Mouse (Mus musculus) olfactory bulb, adult 2 months (tissue): Measurements from ENCODE around the gene Specc1. TPM values are rescaled to one million over a fixed set of nuclear protein-coding genes. Genes with fewer than 3 reads are reported as not detected.
"Not testable (repeated sequence)": the region's sequence is repeated elsewhere in the genome, so short reads cannot be mapped to it uniquely, and the experiment has no call there.

Experiments
- H3K27ac ChIP-seq: fragments of 200-500 bp; 2 replicates; pipeline ENCODE4 v1.5.1; 2012; ENCODE audit warnings: low read depth, low read length; ENCODE audit not compliant: insufficient read depth
- H3K4me1 ChIP-seq: fragments of 200-500 bp; 2 replicates; pipeline ENCODE4 v1.6.1; 2012; ENCODE audit warnings: low read length; ENCODE audit not compliant: control insufficient read depth, insufficient read depth
- H3K4me3 ChIP-seq: fragments of 200-500 bp; 2 replicates; pipeline ENCODE4 v1.5.1; 2012; ENCODE audit warnings: mild to moderate bottlenecking, low read depth, low read length, moderate library complexity; ENCODE audit not compliant: insufficient read depth
- CTCF ChIP-seq: fragments of 200-500 bp; IDR thresholded peaks from 2 replicates; pipeline ENCODE4 v1.5.1; 2012; ENCODE audit warnings: low read depth, mild to moderate bottlenecking, low read length, moderate library complexity; ENCODE audit not compliant: insufficient read depth
- POLR2A ChIP-seq: fragments of 200-500 bp; IDR thresholded peaks from 2 replicates; pipeline ENCODE4 v1.6.1; 2012; ENCODE audit warnings: mild to moderate bottlenecking, low read depth, low read length, moderate library complexity; ENCODE audit not compliant: insufficient read depth
- WGBS: fragments of 180-500 bp; shearing (Covaris S2); methylation state at CpG from one replicate; pipeline ENCODE4 v1.1.7; 2018; 5-methylcytosine and 5-hydroxymethylcytosine counted together
- polyA plus RNA-seq: library from polyadenylated mRNA; stranded (reverse); fragments of >200 nt; gene quantifications from 2 replicates; pipeline ENCODE4 v1.2.4, GENCODE M21; 2012; ENCODE audit warnings: low replicate concordance; ENCODE audit not compliant: missing spikeins, insufficient read depth, insufficient read length

The Specc1 gene
- polyA plus RNA-seq, 1 experiment, result not detected

DNA sequence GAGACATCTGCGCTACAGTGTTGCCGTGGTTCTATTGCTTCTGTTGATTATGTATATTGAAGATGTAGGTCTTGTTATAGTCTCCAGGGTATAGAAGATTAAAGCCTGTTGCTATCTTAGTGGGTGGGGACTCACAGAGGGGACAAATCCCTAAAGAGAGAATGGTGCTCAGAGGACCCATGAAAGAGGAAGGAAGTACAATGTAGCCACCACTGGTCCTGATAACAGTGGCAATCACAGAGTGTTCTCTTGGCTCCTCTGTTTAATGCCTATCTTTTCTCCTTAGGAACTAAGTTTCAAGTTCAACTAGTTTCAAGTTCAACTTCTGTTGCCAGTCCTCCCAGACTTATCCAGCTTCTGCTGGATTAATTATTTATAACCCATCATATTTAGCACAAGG lies 13.7 kb upstream of the Specc1 start:
- Histone ChIP-seq H3K27ac (no peak overlapping the region), H3K4me1 (no peaks in the 10 kb centered on the region), H3K4me3 (no peak overlapping the region)
- 75% methylated on average over 2 of the region's 2 CpGs for WGBS
- TF ChIP-seq POLR2A, result no peak
- no peak for TF ChIP-seq CTCF

DNA sequence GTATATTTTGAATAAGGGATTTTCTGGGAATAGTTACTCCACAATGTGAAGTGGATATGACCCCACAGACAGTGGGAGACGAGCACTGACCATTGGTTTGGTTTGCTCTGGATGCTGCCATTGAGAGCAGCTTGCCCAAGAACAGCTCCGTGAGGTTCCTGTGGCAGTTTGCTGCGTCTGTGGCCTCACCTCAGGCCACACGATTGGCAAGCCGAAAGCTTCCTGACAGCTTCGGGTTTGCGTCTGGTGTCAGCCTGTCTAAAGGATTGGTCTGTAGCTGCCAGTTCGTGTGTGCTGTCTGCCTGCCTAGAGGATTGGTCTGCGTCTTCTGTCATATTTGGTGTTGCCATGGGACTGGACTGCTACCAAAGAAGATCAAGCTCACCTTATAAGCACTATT lies 12.1 kb upstream of the Specc1 start:
- H3K4me1 ChIP-seq, result no peaks in the 10 kb centered on the region
- no peak overlapping the region for H3K27ac ChIP-seq
- TF ChIP-seq CTCF, result no peak
- no peak for TF ChIP-seq POLR2A
- H3K4me3 ChIP-seq, result no peak overlapping the region
- 91% methylated on average over 9 of the region's 9 CpGs for WGBS

DNA sequence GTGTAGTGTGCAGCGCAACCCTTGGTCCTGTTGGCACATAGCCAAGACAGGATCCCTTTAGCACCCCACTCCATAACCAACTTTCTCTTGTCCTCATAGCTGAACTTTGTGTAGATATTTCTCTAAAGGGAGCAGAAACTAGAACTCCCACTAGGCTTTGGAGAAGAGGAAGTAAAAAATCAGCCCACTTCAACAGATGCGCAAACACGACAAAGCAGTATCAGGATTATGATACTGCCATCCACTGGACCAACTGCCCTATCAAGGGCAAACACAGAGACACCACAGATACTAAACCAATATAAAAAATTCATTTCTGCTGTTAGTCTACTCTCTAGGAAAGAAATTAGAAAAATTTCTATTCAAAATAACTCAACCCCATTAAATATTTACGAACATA lies 10.0 kb upstream of the Specc1 start:
- no peak overlapping the region for H3K27ac ChIP-seq
- H3K4me3 ChIP-seq, result no peak overlapping the region
- no peak for TF ChIP-seq POLR2A
- TF ChIP-seq CTCF, result no peak
- no peaks in the 10 kb centered on the region for H3K4me1 ChIP-seq
- WGBS, result 95% methylated on average over 4 of the region's 4 CpGs

DNA sequence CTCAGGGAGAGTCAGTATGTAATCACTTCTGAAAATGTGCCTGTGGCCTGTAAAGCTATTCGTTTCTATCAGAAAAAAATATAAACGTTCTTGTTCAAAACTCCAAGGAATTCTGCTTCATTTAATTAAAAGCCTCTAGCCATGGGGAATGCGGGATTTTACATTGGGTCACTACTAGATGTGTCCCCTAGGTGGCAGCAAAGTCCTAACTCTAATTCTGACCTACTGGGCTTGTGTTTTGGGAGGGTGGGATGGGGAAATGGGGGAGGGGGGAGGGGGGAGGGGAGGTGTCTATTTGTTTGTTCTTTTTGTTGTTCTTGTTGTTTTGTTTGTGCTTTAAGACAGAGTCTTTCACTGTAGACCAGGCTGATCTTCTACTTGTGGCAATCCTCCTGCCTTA lies 7.2 kb upstream of the Specc1 start:
- 3% methylated on average over 3 of the region's 3 CpGs for WGBS
- Histone ChIP-seq H3K4me3 (no peak overlapping the region), H3K4me1 (no peaks in the 10 kb centered on the region), H3K27ac (no peak overlapping the region)
- no peak for TF ChIP-seq POLR2A
- TF ChIP-seq CTCF, result no peak

DNA sequence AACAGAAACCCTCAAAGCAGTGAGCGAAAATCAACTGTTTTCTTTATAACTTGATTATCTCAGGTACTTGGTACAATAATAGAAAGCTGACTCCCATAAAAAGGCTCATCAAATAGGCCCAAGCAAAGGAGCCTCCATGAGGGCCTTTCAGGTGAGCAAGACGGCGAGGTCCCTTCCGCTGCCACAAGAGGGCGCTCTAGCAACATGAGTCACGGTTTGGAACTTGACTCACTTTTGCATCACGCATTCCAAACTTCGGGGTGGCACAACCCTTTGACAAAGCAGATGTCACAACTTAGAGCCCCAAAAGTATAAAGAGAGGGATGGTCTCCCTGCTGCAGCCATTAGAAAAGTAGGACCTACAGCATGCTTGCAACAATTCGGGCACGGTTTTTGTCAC lies 5.9 kb upstream of the Specc1 start:
- no peak overlapping the region for H3K27ac ChIP-seq
- H3K4me1 ChIP-seq, result no peaks in the 10 kb centered on the region
- H3K4me3 ChIP-seq, result no peak overlapping the region
- TF ChIP-seq POLR2A, result no peak
- peak; percentile 87 for TF ChIP-seq CTCF
- 18% methylated on average over 10 of the region's 10 CpGs for WGBS

DNA sequence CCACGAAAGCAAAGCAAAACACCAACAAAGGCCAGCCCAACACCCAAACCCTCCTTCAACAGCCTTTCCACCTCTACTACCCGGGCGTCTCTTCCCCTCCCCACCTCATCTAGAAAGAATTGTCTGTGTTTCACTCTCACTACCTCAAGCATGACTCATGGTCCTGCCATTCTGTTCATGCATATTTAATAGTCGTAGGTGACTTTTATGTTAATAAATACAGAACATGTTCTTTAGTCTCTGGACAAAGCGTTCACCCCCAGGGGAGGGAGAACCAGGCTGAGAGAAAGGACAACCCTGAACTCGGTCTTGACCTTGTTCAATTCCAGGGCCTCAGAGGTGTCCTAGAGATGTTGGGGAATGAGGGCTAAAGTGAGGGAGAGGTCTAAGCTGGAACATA lies 1.4 kb upstream of the Specc1 start:
- TF ChIP-seq CTCF, result no peak
- TF ChIP-seq POLR2A, result no peak
- Histone ChIP-seq H3K4me1 (0 out of 2 replicates have a peak, but pooled peaks cover 3% of the 10 kb centered on the region), H3K27ac (no peak overlapping the region), H3K4me3 (no peak overlapping the region)
- 66% methylated on average over 6 of the region's 6 CpGs for WGBS

DNA sequence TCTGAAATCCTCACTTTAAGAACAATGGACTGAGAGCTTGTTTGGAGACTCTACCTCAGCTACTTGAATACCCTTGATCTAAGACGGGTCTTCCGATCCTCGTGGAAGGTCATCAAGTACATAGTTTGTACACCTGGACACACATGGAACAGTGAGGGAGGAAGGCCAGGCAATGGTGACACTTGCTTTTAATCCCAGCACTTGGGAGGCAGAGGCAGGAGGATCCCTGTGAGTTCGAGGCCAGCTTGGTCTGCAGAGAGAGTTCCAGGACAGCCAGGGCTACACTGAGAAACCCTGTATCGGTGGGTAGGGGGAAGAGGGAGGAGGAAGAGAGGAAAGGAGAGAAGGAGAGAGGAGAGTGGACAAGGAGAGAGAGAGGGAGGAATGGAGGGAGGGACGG lies 612 bp upstream of the Specc1 start:
- 86% methylated on average over 6 of the region's 6 CpGs for WGBS
- Histone ChIP-seq H3K4me1 (0 out of 2 replicates have a peak, but pooled peaks cover 3% of the 10 kb centered on the region), H3K27ac (no peak overlapping the region), H3K4me3 (no peak overlapping the region)
- TF ChIP-seq CTCF (no peak), POLR2A (no peak)

DNA sequence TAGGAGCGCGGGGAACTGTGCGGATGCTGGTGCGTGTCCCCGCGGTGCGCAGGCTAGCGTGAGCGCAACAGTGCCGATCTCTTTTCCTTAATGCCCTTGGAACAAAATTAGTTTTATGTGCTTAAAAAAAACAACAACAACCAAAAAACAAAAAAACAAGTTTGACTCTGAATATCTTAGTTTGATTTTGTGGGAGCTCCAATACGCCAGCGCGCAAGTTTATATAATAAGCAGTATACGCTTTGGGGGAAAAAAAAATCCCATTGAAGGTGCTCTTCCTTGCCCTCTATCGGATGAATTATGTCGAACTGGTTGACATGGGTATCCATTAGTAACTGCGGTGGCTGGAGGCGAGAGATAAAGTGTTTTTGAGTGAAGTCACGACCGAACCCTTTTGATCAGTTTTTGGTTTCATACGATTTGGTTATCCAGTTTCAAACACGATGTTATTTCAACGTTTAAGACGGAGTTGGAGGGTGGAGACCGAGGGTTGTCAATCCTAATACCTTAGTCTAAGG lies 792 bp downstream of the Specc1 start:
- no peak overlapping the region for H3K27ac ChIP-seq
- H3K4me1 ChIP-seq, result 0 out of 2 replicates have a peak, but pooled peaks cover 3% of the 10 kb centered on the region
- peak overlapping the region; percentile 90 for H3K4me3 ChIP-seq
- WGBS, result 3% methylated on average over 25 of the region's 25 CpGs
- TF ChIP-seq CTCF, result no peak
- TF ChIP-seq POLR2A, result no peak

DNA sequence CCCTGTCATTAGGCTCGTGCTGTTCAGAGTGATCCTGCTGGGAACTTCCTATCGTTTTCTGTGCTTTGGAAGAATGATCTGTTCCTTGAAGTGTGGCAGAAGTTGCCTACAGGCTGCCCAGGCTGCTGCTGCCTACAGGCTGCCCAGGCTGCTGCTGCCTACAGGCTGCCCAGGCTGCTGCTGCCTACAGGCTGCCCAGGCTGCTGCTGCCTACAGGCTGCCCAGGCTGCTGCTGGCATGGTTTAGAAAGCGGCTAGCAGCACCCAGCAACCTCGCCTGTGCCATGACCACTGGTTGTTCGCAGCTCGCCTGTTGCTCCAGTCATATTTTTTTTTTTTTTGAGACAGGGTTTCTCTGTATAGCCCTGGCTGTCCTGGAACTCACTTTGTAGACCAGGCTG lies 2.1 kb downstream of the Specc1 start:
- WGBS, result 76% methylated on average over 6 of the region's 6 CpGs
- not testable (repeated sequence) for H3K4me1 ChIP-seq, H3K4me3 ChIP-seq, H3K27ac ChIP-seq

DNA sequence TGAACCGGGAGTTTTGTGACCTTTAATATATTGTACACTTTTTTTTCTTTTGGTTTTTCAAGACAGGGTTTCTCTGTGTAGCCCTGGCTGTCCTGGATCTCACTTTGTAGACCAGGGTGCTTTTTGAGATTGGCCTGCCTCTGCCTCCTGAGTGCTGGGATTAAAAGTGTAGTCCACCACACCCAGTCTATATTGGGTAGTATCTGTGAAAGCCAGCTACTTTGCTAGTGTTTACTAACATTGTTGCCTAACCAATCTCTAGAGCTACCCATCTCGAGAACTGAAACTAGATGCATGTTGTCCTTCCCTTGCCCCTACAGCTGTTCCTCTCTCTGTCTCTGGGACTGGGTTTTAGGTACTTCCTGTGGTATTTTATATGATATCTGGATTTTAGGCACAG lies 3.5 kb downstream of the Specc1 start:
- H3K4me3 ChIP-seq, result no peak overlapping the region
- H3K27ac ChIP-seq, result no peak overlapping the region
- TF ChIP-seq POLR2A (no peak), CTCF (no peak)
- WGBS, result 89% methylated on average over 2 of the region's 2 CpGs
- H3K4me1 ChIP-seq, result 0 out of 2 replicates have a peak, but pooled peaks cover 3% of the 10 kb centered on the region
